Mouse (Mus musculus) adrenal gland, adult 8-10 months (tissue): ENCODE measurements around the gene Atpaf1. TPM values are rescaled to one million over a fixed set of nuclear protein-coding genes. Genes with fewer than 3 reads are reported as not detected.

Experiments
- DNase-seq: peaks from one replicate; pipeline ENCODE4 v3.0.0; 2022
- total RNA-seq, 4 experiments: library from RNA; stranded (reverse); gene quantifications; 2 replicates each; pipeline ENCODE4 v1.2.4; 2022

Atpaf1 gene
- total RNA-seq, 4 experiments from 2014 or later: 58.4 to 89.8 (median 74.5) TPM

- DNase-seq: no peak
These were observed 27.7 kb downstream of the Atpaf1 start for GRCm38 (mm10) chr4:115812326-115812725.

GRCm38 (mm10) chr4:115815606-115816005 lies 31.0 kb downstream of the Atpaf1 start:
- no peak for DNase-seq

- no peak for DNase-seq
These were observed 35.6 kb downstream of the Atpaf1 start for GRCm38 (mm10) chr4:115820199-115820598.

GRCm38 (mm10) chr4:115820944-115821343 lies 36.3 kb downstream of the Atpaf1 start:
- no peak for DNase-seq

GRCm38 (mm10) chr4:115821431-115821830 lies 36.8 kb downstream of the Atpaf1 start:
- DNase-seq: no peak

GRCm38 (mm10) chr4:115821928-115822327 lies 37.3 kb downstream of the Atpaf1 start:
- DNase-seq: no peak

- DNase-seq: no peak
These were observed 39.6 kb downstream of the Atpaf1 start for GRCm38 (mm10) chr4:115824178-115824577.

GRCm38 (mm10) chr4:115825271-115825670 lies 40.7 kb downstream of the Atpaf1 start:
- DNase-seq: no peak

GRCm38 (mm10) chr4:115827066-115827465 lies 42.5 kb downstream of the Atpaf1 start:
- no peak for DNase-seq

- no peak for DNase-seq
These were observed 42.9 kb downstream of the Atpaf1 start for GRCm38 (mm10) chr4:115827535-115827887.

- DNase-seq: peak; percentile 78
These were observed 43.4 kb downstream of the Atpaf1 start, which contains the start of gene Mob3c for GRCm38 (mm10) chr4:115827888-115828571. TSS of gene Mob3c (plus strand) at chr4:115828092.

GRCm38 (mm10) chr4:115828572-115828902 lies 43.9 kb downstream of the Atpaf1 start:
- DNase-seq: no peak

- no peak for DNase-seq
These were observed 45.9 kb downstream of the Atpaf1 start for GRCm38 (mm10) chr4:115830491-115830890.

GRCm38 (mm10) chr4:115831221-115831620 lies 46.6 kb downstream of the Atpaf1 start:
- no peak for DNase-seq

GRCm38 (mm10) chr4:115832040-115832439 lies 47.4 kb downstream of the Atpaf1 start:
- no peak for DNase-seq

GRCm38 (mm10) chr4:115835576-115835975 lies 51.0 kb downstream of the Atpaf1 start:
- no peak for DNase-seq

- no peak for DNase-seq
These were observed 53.6 kb downstream of the Atpaf1 start for GRCm38 (mm10) chr4:115838196-115838595.

GRCm38 (mm10) chr4:115838696-115839641 lies 54.4 kb downstream of the Atpaf1 start, which contains the start of gene Mknk1:
TSS of gene Mknk1 (plus strand) at chr4:115839198.
- peak; percentile 91 for DNase-seq

- DNase-seq: no peak
These were observed 55.3 kb downstream of the Atpaf1 start for GRCm38 (mm10) chr4:115839956-115840355.

- no peak for DNase-seq
These were observed 56.2 kb downstream of the Atpaf1 start for GRCm38 (mm10) chr4:115840842-115841241.

- DNase-seq: no peak
These were observed 62.0 kb downstream of the Atpaf1 start for GRCm38 (mm10) chr4:115846656-115847055.

- no peak for DNase-seq
These were observed 62.8 kb downstream of the Atpaf1 start for GRCm38 (mm10) chr4:115847377-115847776.

- no peak for DNase-seq
These were observed 63.5 kb downstream of the Atpaf1 start for GRCm38 (mm10) chr4:115848083-115848482.
